Mouse (Mus musculus): ENCODE measurements around the gene Atg10.
"Not testable (repeated sequence)": the region's sequence is repeated elsewhere in the genome, so short reads cannot be mapped to it uniquely, and the experiment has no call there.

Atg10 gene

DNA sequence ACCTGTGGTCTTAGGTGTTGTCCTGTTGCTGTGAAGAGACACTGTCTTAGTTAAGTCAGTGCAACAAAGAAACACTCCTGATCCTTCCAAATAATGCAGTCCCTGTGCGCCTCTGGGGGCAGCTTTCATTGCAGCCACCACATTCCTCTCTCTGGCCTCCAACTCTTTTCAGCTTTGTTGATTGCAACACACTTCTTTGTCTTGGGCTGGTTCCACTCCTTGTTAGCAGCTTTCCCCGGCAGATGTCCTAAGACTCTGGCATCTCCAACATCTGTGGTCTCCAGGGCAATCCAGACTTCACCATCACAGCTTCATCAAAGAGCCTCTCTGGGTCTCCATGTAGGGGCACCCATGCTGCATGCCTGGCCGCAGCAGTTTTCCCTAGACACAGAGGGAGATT, 290.5 kb downstream of the Atg10 start:
- DNase-seq (ENCODE audit: low read depth): no peak

DNA sequence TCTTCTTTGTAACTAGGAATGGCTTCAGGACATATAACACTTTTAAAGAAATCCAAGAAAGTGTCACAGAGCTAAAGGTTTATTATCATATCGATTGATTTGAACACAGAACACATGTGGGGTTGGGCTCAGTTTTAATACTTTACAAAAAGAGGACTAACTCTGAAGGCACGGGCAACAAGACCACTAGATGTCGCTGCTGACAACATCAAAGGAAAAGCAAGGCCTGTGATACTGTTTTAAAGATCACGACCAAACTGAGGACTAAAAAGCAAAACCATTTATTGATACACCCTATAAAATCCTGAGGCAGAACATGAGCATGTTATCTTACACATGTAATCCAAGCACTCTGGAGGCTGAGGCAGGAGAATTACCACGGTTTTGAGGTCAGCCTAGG, 293.9 kb downstream of the Atg10 start:
- peak; percentile 75 for DNase-seq (ENCODE audit: low read depth)

DNA sequence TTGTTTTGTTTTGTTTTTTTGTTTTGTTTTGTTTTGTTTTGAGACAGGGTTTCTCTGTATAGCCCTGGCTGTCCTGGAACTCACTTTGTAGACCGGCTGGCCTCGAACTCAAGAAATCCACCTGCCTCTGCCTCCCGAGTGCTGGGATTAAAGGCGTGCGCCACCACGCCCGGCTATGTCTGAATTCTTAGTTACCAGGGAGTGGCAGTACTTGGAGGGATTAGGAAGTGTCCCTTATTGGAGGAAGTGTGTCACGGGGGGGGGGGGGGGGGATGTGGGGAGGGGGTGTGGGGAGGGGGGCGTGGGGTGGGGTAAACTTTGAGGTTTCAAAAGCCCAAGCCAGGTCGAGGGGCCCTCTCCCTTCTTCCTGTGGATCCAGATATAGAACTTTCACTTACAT, 295.5 kb downstream of the Atg10 start:
- DNase-seq (ENCODE audit: low read depth): not testable (repeated sequence)

DNA sequence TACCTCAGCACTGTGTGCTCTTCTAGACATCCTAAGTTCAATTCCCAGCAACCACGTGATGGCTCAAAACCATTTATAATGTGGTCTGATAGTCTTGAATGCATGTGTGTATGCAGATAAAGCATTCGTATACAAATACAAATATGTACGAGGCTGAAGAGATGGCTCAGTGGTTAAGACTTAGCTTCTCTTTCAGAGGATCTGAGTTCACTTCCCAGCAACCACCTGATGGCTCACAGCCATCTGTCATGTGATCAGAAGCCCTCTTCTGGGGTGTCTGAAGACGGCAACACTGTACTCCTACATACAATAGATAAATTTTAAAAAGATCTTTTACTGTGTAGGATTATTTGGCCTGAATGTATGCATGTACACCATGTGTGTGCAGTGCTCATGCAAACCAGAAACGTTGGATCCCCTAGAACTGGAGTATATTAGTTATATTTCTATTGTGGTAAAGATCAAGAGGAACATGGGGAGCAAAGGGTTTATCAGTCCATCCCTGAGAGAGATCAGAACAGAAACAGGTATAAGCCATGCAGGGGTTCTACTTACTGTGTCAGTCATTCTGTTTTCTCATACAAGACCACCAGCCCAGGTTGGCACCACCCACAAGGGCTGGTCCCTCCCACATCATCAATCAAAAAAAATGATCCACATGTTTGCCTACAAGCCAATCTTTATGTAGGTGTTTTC, 296.7 kb downstream of the Atg10 start:
- DNase-seq (ENCODE audit: low read depth): no peak

DNA sequence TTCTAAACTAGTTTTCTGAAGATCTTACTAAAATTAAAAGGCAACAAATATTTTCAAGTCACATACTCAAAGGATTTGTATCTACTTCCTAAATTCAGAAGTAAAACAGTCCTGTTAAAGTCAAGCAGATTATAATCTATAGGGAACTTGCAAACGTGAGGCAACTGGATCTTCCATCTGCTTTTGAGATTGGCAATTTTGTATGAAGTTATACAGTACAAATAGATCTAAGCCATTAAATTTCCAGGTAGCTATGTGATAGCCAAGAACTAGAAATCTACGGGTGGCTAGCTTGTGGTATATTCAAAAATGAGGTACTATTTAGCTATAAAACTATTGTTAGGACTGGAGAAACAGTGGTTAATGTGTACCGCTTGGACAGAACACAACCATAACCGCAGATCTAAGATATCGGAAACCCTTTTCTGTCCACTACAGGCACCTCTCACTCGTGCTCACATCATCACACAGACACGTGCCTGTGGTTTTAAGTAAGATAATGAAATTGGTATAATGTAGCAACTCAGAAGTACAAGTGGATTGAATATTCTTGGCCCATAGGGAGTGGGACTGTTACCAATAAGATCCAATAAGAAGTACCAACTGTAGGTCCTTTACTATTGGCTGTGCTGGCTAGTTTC, 297.5 kb downstream of the Atg10 start:
- no peak for DNase-seq (ENCODE audit: low read depth)

DNA sequence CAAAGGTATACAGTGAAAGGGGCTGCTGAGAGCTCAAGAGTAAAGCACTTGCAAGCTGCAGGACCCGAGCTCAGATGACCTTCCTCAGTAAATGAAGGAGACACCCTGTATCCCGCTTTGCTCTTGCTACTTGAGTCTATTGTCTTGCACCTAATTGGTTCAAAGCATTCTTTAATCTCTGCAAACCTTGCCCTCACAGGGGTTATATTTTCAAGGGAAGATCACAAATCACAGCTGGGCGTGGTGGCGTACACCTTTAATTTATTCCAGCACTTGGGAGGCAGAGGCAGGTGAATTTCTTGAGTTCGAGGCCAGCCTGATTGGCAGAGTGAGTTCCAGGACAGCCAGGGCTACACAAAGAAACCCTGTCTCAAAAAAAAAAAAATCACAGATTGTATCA, 298.6 kb downstream of the Atg10 start:
- DNase-seq (ENCODE audit: low read depth): no peak

DNA sequence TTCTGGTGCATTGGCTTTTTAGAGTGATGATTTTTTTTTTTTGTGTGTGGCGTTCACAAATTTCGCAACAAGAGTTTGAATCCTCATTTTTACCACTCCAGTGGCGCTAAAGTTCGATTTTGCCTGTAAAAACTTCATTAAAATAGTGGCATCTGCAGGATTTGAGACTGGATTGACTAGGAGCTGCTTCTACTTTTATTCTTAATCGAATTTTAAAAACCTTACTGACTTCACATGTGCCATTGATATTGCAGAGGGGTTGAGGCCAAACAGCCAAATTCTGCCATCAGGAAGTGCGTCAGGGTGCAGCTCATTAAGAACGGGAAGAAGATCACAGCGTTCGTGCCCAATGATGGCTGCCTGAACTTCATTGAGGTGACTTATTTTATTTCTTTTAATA, 299.7 kb downstream of the Atg10 start:
- no peak for DNase-seq (ENCODE audit: low read depth)

DNA sequence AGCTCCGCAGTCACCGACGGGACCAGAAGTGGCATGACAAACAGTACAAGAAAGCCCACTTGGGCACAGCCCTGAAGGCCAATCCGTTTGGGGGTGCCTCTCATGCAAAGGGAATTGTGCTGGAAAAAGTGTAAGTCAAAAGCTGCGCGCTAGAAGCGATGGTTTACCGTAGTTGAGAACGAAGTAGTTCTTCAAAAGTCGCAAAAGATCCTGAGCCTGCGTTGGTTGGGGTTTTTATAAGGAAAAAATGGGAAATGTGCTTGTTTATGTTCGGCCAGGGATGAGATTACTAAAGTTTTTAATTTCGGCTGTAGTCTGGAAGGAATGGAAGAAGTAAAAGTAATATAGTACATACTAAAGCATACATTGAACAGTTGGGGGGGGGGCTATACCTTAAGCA, 300.2 kb downstream of the Atg10 start:
- not testable (repeated sequence) for DNase-seq (ENCODE audit: low read depth)

DNA sequence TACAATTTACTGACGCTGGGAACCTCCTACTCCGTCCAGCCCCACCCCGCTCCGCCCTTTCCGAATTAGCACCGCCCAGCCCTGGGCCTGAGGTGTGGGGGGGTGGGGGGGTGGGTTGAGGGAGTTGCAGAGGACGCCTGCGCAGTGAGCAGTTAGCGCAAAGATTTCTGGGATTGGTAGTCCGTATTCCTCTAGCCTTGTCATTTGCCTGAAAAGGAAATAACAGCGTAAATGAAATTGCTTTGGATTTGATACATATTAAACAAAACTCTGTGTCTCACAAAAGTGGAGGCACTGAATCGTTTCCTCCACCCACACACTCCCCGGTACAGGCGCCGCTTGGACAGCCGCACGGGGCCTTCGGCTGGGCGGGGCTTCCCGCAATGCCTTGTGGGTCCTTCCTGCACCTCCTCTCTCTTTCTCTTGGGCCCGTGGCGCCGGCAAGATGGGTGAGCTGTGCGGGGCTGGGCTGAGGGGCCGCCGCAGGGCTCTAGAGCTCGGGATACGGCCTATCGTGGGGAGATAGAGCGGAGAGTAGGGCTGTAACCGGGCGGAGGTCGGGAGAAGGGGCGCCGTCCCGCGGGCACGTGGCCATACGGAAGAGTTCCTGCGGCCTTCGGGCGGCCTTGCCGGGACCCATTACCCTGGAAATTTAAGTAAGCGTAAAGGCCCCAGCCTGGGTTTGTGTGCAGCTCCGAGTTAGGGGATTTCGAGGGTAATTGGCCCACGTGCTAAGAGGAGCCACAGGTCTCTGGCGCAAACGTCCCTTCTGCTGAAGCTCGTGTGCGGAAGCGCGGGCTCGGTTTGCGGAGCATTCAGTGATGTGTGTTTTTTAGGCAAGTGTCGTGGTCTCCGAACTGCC, 300.8 kb downstream of the Atg10 start, which contains the start of gene Rps23:
Gene Rps23, plus strand, starts transcription at position 208 of the 862 bp plus-strand sequence.
- peak; percentile 90 for DNase-seq (ENCODE audit: low read depth)

DNA sequence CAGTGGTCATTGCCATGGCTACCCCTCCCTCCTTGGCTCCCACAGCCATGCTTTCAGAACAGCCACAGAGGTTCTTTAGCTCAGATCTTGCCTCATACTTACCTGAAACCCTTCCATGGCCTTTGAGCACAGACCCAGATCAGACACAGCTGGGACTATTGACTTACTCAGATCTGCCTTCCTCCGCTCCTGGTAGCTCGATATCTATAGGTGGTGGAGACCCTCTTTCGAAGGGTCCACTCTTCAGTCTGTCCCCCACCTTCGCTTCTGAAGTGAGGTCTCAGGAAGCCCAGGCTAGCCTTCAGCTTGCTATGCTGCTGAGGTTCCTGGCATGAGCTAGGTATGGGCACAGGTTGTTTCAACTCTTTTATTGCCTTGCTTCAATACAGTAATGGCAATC, 309.0 kb downstream of the Atg10 start:
- DNase-seq (ENCODE audit: low read depth): no peak

DNA sequence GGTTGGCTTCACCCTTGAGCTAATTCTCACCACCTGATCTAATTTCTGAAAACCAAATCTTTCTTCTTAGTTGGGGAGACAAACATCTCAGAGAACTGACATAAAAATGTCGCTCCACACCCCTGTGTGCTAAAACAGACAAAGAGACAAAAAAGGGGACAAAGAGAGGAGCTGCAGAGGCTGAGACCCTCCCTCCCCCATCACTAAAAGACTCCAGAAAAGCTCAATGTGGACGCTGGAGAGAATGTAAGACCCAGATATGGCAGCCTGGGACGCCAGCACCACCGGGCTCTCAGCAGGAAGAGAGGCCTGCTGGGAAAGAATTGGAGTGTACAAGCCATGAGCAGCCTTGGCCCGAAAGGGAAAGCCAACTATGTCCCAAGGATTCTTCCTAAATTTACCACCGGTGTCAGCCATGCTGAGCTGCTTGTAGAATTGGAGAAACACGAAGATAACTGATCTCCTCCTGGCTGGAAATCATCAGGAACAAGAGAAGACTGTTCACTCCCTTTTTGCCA, 310.0 kb downstream of the Atg10 start:
- no peak for DNase-seq (ENCODE audit: low read depth)

DNA sequence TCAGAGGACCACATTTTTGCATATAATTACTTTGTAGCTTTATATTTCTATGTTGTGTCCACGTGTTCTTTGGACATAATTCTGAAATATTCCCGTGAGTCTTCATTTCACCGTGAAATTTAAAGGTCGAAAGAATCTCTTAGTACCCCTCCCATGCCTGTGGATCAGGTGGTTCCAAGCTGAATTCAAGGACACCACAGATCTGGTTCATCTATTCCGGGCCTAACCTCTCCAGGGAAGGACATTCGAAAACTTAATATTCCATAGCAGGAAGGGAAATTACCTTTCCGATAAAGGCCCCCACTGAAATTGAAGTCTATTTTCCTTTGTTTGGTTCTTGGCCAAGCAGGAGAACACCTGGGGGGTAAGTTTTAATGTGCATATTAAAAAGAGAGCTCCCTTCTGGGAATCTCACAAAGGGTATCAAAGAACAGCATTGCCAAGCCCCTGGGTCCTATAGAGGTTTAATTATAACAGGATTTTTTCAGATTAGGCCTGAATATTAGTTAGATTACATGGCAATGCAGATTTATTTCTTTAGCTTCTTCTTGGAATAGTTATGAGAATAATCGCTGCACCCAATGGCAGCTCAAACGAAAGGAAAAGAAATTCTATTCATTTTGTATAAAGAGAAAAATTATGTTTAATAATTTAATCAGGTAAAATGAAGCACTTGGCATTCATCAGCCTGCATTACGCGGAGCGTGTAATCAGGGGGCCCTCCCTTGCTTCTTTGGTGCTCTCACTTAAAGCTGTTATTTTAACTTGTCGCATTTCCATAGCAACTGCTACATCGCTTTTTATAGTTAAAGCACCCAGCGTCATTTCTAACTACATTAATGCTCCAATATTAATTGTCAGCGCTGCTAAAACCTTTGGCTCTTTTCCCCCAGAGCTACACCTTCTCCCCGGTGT, 310.8 kb downstream of the Atg10 start:
- no peak for DNase-seq (ENCODE audit: low read depth)

DNA sequence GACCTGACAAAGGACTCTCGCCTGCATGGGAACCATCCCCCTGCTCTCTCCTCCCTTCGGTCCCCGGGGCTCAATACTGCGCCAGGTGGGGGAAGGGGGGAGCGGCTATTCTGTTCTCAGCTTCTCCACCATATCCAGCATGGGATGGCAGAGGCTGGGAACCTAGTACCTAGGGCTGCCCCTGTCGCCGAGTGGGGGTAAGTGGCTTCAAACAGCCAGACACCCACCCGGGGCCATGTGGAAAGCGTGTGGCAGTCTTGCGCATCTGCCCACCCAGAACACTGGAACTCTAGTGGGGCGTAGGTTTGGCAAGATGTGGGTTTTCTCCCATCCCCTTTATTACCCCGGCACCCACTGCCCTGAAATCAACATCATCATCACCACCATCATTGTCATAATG, 316.4 kb downstream of the Atg10 start:
- no peak for DNase-seq (ENCODE audit: low read depth)

DNA sequence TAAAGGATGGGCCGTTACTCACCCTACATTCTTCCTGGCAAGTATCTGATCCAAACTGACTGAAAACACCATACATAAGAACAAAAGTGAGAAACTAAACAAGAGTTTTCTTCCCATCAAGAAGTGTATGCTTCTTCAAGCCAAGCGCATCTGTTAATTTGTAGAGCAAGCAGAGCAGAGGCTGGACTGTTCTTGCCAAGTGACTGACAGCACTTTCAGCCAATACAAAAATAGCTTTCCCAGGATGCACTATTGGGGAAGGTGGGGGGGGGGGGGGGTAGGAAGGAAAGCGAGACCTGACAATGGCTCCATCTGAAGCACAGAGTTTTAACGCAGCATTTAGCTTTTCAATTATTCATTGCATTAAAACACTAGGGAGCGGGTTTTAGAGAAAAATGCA, 318.6 kb downstream of the Atg10 start, which contains the start of gene Atp6ap1l:
Gene Atp6ap1l, minus strand, starts transcription at position 180 of the 400 bp plus-strand sequence.
- no peak for DNase-seq (ENCODE audit: low read depth)

DNA sequence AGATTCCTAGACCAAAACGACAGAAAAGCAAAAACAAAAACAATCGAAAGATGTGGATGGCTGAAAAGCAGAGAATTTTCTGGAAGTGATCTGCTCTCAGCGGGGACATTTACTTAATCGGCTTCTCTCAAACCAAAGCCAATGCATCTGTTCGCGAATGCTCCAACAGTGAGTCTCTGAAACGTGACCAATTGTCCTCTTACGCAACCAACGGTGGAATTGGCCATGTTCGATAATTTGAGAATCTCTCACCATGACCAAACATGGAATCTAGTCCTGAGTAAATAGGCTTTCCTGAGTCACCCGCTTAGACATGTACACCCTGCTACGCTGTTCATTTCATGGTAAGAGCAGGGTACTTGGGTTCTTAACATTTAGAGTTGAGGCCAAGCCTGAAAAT, 326.9 kb downstream of the Atg10 start:
- no peak for DNase-seq (ENCODE audit: low read depth)

DNA sequence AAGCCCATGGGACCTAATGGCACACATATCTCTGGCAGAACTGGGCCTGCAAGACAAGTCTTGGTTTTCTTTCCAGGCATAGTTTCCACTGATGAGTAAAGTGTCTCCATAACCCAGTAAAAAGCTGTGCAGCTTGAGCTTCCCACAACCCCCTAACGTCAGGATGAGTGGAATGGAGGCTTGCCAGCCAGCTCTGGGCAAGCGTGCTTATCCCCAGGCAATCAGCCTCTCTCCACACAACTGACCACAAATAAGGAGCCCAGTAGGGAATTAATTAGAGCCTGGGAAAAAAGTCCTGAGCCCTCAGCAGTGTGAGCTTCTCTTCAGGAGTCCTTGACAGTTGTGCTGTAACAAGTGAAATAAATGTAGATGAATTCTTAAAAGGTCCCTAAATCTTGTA, 327.7 kb downstream of the Atg10 start:
- DNase-seq (ENCODE audit: low read depth): no peak

DNA sequence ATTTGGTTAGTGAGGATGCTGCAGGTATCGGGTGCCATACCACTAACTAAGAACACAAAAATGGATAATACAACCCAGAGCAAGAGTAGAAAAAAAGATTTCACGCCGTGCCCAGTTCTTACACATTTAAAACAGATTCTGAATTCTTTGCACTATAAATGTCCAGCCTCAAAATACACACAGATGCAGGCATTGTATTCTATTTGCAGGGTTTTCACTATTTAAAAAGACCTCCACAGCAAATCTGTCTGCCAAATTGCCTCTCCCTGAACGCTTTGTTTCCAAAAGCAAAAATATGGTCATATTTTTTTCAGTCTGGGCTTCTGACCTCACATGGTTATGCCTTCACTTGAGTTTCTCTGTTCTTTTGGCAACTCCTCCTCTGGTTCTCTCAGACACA, 328.9 kb downstream of the Atg10 start:
- no peak for DNase-seq (ENCODE audit: low read depth)

DNA sequence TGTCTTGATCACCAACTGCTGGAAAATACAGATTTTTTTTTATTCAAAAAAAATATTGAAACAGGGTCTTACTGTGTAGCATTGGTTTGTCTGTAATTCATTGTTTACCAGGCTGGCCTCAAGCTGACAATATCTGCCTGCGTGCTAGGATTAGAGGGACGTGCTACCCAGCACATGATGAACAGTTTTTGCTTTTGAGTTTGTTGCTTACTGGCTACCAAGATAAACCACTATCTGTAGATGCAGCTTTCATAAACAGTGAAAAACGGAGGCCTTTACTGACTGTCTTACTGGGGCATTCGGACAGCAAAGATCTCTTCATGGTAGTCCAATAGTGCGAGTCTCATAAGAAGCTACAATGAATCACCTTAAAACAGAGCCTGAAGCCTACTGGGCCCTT, 333.7 kb downstream of the Atg10 start:
- DNase-seq (ENCODE audit: low read depth): peak; percentile 33

DNA sequence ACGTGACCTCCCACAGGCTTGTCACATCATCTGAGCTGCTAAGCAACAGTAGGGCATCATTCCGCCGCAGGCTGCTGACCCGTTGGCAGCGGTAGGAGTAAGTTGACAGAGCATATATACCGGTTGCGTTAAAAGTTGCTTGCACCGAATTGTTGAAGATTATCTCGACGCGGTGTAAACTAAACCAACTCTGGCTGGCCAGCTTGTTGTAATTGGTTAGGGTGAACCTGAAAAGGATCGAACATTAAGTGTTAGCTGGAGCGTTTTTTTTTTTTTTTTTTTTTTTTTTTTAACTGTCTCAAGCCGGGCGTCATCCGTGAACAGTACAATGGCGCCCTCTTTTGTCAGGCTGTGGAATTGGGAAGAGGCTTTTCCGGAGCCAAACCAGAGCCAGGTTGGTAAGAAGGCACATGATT, 337.2 kb downstream of the Atg10 start:
- DNase-seq (ENCODE audit: low read depth): peak; percentile 54

DNA sequence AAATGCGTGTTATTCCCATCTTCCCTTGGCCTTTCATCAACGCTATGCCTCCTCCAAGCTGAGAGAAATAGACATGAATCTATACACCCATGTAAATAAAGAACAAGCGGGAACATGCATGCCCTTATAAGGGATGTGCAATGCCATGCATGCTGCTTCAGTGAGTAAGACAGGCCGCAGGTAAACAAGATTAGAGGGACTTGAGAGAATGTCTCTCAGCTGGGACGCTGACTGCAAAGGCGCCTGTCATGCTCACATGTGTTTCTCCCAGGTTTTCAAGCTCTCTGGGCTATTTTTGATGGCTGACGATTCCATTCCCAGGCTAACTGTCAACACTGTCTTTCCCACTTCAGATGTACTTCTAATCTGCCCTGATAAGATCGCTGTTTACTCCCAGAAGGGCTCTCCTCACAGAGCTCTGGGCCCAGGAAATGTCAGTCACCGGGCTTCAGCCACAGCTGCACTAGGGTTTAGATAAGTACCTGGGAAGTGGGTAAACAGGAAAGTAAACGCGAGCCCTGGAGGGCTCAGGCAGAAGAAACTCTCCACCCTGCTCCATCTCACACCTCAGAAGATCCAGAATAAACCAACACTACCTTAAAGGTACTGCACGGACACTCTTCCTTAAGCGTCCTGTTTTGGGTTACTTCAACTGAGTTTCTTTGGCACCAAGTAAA, 337.8 kb downstream of the Atg10 start:
- peak; percentile 11 for DNase-seq (ENCODE audit: low read depth)
